Mouse (Mus musculus): ENCODE results near the gene Lrrc29.

Lrrc29 gene

DNA sequence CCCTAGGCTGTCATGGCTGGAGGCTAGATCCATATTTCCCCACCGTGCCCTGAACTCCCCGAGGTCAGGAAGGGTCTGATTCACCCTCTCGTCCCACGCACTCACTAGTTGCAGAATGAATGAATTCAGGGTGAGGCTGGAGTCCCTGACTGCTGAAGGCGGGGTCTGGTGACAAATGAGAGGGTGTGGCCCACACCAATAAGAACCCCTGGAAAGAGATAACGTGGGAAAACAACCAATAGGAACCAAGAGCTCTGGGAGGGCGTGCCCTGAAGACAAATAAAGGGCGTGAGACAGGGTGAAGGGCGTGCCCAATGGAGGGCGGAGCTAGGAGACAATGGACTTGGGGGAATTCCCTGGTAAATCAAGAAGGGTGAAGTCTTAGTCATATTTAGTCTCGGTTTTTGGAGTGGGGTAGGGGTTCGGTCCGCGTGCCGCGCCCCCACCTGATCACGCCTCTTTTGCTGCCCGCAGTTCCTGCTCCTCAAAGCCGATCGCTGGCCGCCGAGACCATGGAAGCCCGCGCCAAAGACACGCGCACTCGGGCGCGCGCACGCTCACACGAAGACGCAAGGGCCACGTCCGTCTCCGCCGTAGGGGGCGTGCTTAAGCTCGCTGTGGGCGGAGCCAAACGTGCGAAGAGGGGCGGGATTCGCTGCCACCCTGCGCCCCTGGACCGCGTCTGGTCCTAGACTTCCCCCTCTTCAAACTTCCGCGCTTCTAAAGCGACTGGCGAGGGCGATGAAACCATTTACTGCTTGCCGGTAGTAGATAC lies 36.9 kb downstream of the Lrrc29 start:
- peak; percentile 97 to 98 for DNase-seq

DNA sequence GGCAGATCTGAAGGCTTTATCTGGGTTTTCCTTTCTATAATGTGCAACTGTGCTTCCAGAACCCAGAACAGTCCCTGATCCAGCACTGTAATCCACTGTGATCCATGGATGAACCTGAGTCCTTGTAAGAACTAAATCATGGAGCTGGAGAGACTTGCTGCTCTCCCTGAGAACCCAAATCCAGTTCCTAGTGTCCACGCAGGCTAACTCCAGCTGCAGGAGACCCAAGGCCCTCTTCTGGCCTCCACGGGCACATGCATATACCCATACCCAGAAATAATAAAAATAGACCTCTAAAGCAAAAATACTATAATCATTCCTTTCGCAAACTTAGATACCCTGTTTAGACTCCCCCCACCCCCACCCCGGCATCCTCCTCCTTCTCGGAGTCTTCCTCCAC lies 37.8 kb downstream of the Lrrc29 start:
- no peak for DNase-seq

DNA sequence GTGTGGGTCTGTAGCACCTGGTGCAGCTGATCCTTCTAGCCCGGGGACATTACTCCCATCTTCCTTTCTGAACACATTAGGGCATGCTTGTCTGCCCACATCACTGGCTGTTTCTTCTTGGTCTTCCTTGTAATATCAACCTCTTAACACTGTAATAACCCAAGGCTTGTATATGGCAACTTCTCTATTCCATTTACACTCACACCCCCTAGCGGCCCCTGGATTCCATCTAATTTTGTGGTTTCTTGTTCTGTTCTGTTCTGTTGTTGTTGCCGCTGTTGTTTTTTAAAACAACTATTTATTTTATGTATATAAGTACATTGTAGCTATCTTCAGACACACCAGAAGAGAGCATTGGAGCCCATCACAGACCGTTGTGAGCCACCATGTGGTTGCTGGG lies 39.2 kb downstream of the Lrrc29 start:
- no peak for DNase-seq

DNA sequence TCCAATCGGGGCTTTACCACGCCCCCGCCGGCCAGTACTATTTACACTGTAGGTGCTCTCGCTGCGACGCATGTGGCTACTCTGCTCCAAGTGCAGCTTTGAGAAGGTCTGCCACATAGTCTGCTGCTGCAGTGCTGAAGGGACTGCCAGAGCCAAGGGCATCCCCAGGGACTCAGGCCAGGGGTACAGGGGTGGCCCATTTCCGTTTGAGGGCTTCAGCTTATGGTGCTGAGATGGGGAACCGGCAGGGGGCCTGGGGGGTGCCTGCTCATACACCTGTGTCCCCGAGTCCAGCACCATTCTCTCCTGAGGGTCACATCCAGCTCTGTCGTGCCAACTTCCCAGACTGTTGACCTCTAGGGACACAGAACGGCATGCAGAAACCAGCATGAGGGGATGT lies 40.6 kb downstream of the Lrrc29 start:
- DNase-seq: no peak

DNA sequence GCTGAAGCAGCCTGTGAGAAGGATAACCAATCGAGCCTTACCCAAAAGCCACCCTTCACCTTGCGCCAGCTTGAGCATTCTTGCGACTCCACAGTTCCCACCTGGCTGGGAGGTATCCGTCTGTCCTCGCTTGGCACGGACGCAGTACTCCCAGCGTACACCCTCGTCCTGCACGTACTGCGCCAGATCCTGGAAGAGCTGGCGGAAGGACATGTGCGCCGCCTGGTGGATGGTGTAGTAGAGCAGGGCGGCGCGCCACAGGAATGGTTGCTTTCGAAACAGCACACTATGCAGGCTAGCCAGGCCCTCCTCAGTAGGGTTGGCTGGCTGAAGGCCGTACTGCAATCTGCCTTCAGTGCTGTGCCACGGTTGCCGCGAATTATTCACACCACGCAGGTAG lies 43.0 kb downstream of the Lrrc29 start:
- DNase-seq: peak; percentile 53 to 59

DNA sequence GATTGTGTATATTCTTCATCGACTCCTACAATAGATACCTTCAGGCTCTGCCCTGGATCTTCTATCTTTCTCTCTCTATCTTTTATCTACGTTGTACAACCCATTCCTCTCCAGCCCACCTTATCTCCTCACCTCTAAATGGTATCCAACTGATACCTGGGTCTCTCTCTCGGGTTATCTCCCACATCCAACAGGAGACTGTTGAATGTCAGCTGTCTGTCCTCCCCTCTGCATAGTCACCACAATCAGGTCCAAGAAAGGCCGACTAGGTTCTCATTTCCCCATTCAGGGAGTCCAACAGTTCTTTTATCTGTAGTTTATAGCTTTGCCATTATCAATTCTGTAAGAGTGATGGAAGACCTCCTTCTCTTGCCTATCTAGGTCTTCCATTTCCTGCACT lies 43.8 kb downstream of the Lrrc29 start:
- no peak for DNase-seq

DNA sequence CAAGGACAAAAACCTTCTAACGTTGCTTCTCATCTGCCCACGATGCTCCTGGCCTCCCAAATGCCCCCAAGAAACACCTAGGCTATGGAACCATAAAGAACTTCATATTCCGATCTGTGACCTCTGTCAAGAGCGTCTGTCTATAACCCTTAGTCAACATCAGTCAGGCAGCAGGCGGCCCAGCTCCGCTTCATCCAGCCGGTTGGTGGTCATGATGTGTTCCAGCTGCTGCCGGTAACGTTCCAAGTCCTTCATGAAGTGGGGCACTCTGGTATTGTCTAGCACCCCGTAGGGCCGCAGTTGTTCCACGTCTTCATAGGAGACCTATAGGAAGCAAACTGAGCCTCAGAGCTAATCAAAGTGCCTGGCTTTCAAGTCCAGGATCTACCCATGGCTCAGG lies 44.3 kb downstream of the Lrrc29 start:
- DNase-seq: no peak

DNA sequence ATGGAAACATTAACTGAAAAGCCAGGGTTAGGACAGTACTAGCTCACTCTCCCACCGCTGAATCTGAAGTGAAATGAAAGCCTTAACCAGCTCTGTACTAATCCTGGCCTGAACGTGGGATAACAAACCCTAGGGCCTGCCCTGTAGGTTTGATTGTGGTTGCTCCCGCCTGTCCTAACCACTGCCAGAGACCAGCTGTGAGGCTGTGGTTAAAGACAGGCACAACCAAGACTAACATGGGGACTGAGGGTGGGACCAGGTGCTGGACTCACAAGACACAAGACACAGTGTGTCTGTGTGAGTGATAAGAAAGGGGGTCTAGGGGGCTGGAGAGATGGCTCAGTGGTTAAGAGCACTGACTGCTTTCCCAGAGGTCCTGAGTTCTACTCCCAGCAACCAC lies 45.5 kb downstream of the Lrrc29 start:
- no peak for DNase-seq

DNA sequence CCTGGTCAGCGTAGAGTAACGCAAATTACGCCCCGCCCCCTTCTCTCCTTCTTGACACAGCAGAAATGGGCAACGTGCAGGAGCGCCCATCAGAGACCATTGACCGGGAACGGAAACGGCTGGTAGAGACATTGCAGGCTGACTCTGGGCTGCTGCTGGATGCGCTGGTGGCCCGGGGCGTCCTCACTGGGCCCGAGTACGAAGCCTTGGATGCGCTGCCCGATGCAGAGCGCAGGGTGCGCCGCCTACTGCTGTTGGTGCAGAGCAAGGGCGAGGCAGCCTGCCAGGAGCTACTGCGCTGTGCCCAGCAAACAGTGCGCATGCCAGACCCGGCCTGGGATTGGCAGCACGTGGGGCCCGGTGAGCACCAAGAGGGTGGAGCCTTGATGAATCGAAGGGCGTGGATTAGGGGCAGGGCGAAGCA lies 47.2 kb downstream of the Lrrc29 start:
- peak; percentile 44 to 45 for DNase-seq

DNA sequence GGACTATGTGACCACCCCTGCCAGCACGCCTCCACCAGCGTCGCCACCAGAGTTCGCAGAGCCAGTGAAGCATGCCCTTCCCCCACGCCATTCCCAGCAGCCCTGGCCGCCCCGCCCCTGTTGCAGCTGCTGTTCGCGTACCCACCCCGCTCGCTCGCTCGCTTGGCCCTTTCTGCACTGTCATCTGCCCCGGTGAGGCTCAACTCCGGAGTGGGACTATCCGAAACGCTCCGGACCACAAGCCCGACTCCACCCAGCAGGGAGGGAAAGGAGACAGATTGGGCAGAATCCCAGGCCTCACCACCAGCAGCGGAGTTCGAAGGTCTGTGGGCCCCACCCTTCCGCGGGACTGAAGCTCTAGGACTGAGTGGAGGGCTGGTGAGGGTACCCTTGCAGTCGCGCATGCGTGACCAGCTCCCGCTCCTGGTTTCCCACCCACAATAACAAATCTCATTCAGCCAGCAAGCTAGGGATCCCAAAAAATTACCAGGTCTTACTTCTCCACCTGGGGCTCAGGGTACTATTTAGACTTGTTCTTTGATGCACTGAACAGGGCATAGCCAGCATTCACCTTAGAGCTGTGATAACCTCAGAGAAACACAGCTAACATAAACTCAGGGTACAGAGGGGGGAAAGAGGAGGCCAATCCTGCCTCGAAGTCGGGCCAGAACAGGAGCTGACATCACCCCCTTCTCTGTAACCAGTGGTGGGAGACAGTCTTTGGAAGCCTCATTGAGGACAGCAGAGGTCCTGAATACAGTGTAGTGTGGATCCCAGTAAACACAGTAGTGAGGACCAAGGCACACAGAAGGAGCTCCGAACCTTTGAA lies 49.6 kb downstream of the Lrrc29 start:
- DNase-seq: peak; percentile 30 to 32

DNA sequence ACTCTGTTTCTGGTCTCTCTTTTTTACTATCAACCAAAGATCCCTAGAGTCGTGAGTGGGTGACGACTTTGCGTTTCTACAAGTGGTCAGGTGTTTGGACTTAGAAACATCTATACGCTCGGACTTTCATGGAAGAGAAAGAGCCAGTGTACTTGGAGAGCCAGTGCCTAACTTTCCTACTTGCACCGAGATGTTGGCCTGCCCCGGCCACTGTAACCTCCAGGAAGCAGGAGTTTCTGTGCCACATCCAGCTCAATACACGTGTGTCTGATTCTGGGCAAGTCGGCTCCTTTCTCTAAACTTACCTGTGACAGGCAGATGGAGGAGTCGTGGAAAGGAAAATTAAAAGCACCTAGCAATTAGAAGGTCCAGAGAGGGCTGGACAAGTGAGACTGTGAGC lies 50.2 kb downstream of the Lrrc29 start, which contains the start of gene Nol3:
Gene Nol3 (plus strand): TSS at position 301 of the 400 bp plus-strand sequence.
- no peak for DNase-seq

DNA sequence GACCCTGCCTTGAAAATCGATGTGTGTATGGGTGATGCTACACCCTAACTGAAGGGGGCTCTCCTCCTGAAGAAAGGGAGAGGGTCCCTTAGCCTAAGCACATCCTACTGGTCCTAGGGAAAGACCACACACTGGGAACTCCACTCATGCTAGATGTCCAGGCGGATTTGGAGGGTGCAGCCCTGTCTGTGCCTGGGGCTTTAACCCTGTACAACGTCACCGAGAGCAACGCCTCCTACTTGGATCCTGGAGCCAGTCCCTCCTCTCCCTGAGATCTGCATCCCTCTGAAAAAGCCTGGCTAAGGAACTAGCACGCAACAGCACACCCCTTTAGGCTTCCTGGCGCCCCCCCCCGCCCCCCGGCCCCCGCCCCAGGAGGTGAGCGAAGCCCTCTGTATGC lies 50.7 kb downstream of the Lrrc29 start:
- DNase-seq: no peak

DNA sequence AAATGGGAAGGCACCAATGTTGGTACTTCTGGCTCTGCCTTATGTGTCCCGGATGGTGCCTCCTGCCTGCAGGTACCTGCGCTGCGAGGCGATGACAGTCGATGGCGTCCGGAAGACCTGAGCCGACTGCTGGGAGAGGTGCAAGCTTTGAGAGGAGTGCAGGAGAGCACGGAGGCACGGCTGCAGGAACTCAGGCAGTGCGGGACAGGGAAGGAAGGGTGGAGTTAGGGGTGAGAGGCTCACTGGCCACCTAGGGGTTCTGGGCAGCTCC lies 55.2 kb downstream of the Lrrc29 start:
- no peak for DNase-seq

DNA sequence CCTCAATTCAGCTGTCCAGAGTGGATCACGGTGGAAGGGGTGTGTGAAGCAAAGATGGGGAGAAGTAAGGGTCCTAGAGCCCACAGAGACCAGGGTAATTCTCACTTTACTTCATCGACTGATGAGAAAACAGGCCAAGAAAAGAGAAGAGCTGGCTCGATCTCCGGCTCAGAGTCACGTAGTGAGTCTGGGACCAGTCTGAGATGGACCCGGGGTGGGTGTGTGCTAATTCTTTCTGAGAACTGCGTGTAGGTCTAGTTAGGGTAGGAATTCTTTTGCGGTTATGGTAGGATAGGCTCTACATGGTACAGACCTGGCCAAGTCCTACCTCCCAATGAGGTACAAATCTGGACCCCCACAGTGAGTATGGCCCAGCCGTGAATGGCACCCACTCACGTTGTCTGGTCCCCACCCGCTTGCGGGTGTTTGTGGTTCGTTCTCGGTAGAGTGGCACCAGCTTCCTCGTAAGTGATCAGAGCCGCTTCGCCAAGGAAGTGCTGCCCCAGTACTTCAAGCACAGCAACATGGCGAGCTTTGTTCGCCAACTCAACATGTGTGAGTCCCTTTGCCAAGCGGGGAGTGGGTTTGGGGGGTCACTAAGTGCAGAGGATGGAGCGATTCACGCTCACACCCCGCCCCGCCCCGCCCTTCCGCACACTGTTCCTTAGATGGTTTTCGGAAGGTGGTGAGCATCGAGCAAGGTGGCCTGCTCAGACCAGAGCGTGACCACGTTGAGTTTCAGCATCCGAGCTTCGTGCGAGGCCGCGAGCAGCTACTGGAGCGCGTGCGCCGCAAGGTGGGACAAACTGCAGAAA lies 55.8 kb downstream of the Lrrc29 start:
- DNase-seq: peak in 1 of 2 experiments; percentile 36

DNA sequence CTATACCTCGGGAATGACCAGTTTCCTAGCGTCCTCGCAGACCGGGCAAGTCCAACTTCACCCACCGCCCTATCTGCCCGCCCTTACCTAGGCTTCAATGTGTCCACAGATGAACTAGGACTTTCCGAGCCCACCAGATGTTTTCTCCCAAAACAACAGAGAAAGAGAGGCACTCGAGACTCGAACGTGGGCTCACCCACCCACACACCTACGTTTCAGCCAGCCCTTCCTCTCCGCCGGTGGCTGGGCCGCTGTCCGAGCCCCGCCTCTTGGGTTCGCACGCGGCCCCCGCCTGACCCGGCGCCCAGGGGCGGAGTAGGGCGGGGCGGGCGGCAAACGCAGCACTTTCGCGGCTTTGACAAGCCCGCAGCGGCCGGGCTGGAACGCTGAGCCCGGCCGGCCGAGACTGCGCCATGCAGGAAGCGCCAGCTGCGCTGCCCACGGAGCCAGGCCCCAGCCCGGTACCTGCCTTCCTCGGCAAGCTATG lies 56.6 kb downstream of the Lrrc29 start, which contains the start of gene Hsf4:
Gene Hsf4 (plus strand): TSS at position 341 of the 487 bp plus-strand sequence.
- DNase-seq: peak; percentile 42 to 50

DNA sequence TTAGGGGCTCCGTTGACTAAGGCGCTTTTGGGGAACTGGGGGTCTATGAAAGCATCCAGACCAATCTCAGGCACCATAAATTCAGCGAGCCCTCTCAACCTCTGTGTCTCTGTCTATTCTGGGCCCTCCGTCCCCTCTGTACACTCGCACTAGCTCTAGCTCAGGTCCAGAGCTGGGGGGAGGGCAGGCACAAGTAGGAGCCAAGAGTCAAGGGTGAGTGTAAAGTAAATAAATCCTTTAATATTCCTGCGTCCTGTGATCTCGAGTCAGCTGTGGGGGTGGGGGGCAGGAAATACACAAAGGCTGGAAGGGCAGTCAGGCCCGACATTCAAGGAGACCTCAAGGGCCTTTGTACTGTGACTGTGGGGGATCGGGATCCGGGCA lies 57.0 kb downstream of the Lrrc29 start:
- DNase-seq: no peak

DNA sequence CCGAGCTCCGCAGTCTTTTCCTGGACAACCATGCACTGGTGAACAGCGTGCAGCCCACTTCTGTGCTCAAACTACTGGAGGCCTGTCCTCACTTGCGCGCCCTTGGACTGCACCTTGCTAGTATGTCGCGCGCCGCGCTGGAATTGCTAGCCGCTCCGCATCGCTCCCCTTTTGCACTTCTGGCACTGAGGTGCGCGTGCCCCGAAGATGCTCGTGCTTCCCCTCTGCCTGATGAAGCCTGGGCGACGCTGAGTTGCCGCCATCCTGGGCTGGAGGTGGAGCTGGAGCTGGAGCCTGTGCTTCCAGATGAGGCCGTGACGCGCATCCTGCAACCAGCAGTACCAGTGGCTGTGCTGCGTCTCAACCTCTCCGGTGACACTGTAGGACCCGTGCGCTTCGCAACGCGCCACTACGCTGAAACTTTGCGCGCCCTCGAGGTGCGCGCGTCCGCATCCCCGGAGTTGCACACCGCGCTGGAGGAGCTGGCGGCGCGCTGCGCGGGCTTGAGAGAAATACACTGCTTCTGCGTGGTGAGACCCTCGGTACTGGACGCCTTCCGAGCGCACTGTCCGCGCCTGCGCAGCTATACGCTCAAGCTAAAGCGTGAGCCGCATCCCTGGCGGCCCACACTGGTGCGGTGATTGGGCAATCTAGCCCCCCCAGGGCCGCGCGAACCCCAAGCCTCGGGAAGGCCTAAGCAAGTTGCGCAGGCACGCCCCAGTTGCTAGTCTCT lies 57.6 kb downstream of the Lrrc29 start:
- no peak for DNase-seq

DNA sequence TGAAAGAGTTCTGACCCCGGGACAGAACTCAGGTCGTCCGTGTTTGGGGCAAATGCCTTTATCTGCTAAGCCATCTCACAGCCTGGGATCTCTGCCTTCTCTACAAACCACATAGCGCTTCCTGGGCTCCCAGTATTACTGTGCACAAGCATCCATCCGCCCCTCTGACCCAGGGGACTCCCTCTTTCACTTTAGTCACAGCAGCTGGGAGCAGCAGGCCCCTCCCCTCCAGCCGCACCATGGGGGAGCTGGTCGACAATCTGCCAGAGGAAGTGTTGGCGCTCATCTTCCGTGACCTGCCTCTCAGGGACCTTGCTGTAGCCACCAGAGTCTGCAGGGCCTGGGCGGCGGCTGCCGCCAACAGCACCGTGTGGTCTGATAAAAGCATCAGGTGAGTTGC lies 59.3 kb downstream of the Lrrc29 start:
- peak; percentile 57 to 67 for DNase-seq

DNA sequence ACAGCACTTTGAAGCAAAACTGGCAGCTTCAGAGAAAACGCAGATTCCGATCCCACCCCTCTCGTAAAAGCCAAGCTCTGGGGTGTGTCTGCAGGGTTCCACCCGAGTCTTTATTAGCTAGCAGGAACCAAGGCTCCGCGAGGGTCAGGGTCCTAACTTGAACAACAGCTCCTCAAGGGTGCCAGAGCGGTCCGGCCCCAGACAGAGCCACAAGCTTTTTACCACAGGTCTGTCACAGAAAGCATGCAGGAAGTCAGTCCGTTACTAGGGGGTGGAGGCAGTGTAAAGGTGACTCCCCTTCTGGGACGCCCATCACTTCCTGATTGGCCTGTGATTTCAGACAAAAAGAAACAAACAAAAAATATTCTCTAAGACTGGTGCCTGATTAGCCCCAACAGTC lies 61.0 kb downstream of the Lrrc29 start:
- DNase-seq: peak; percentile 69 to 76

DNA sequence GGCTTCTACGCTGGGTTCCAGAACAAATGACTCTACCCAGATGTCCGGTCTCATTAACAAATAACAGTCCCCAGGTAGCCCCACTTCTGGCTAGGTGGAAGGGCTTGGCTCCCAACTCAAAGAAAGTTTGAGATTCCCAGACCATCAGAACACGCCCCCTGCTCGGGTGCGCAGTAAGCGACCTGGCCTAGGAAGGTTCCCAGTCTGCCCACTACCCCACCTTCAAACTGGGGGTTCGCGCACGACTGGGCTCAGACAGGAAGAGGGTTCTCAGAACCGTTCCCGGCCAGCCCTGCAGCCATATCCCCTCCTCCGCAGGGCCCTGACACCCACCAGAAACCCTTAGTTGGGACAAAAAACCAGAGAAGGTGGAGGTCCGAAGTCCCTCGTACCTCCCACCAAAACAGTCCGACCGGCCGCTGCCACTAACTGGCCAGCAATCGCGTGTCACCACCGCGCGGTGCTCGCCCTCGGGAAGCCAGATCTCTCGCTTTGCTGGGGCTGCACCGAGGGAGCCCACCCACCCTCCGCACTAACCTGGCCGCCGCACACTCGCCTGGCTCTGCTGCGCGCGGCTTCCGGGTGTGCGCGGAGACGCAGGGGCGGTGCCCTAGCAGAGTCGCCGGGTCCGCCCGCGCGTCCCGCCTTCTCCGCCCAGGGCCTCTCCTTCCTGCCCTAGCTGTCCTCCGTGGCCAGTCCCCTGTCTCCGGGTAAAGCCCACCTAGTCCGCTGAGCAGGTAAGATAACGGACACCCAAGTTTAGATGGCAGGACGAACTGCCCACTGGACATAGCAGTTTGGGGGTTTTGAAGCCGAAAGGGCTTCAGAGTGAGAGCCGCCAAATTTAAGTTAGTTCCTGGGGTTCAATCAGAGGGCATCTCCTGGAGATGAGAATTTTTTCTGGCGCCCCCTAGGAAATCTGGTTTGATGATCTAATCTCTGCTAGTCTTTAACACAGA lies 61.8 kb downstream of the Lrrc29 start, which contains the start of the genes Tradd and Fbxl8:
Gene Tradd (minus strand): TSS at position 586 of the 959 bp plus-strand sequence.
Gene Fbxl8 (plus strand): TSS at position 625 of the 959 bp plus-strand sequence.
- peak; percentile 78 to 79 for DNase-seq
